Mouse (Mus musculus) brain, embryonic 14.5 days (tissue): ENCODE measurements around the gene Pycr2.

ENCODE experiments used
- CTCF ChIP-seq: fragments of 200-500 bp; IDR thresholded peaks from 2 replicates; pipeline ENCODE4 v1.5.1; 2012; ENCODE audit warnings: inconsistent platforms, mild to moderate bottlenecking, moderate library complexity, borderline replicate concordance; ENCODE audit not compliant: insufficient read depth, insufficient read length; ENCODE audit errors: extremely low read depth
- POLR2A ChIP-seq: fragments of 200-500 bp; IDR thresholded peaks from 2 replicates; pipeline ENCODE4 v1.6.1; 2012; ENCODE audit warnings: mild to moderate bottlenecking, inconsistent platforms, borderline replicate concordance; ENCODE audit not compliant: poor library complexity, insufficient read depth, insufficient read length, severe bottlenecking; ENCODE audit errors: extremely low read depth

DNA sequence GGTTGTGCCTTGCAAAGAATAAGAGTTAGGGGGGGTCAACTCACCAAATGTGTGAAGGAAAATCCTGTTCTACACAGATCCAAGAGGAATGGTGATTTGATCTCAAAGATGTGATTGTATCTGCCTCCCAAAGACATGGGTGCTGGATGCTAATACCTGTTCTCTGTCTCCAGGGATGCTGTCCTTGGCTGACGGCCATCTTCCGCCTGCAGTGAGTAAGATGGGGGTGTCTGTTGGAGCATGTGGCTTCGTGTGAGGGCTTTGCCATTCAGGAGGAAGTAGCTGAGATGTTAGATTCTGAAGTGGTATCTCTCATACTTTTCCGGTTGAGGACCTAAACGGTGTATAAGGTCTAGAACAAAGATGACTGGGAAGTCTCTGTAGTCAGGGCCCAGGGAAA lies 48.7 kb downstream of the Pycr2 start:
- TF ChIP-seq POLR2A (no peak), CTCF (no peak)
